Mouse (Mus musculus) central nervous system, embryonic 14 days (tissue): Measurements from ENCODE around the gene Gm10553. TPM values are rescaled to one million over a fixed set of nuclear protein-coding genes. Genes with fewer than 3 reads are reported as not detected.

Source experiments
- polyA plus RNA-seq: library from polyadenylated mRNA; depleted of rRNA; stranded (reverse); fragments of >200 nt; gene quantifications from 2 replicates; pipeline ENCODE4 v1.2.3, GENCODE M21; 2012; rRNA removed

Gene Gm10553
- not detected in 2 replicates for polyA plus RNA-seq

GRCm38 (mm10) chr1:85099864-85100263, at the start of gene Gm10553:
Gene Gm10553 (plus strand): TSS chr1:85100164.

GRCm38 (mm10) chr1:85109753-85110152, 9.8 kb downstream of the Gm10553 start, which contains the start of gene A530032D15Rik:
Gene A530032D15Rik (minus strand): TSS chr1:85109853.

Other genes starting within 250 kb of the Gm10553 start
- 8.1 and 8.9 TPM in 2 replicates for gene Slc16a14, start 165.0 kb upstream of the Gm10553 start, polyA plus RNA-seq
- gene A530032D15Rik, start 9.7 kb downstream of the Gm10553 start, polyA plus RNA-seq, result not detected in 2 replicates
- gene C130026I21Rik, start 170.4 kb downstream of the Gm10553 start, polyA plus RNA-seq, result 0.12 and 0.19 TPM in 2 replicates